Mouse (Mus musculus) heart, embryonic 13.5 days (tissue): ENCODE data around the gene Fam8a1. TPM values are rescaled to one million over a fixed set of nuclear protein-coding genes. Genes with fewer than 3 reads are reported as not detected.

Source experiments
- ATAC-seq: fragments of 200-750 bp; cut with Nextera tagmentation; 2 replicates; pipeline ENCODE4 v1.8.0; 2017; ENCODE audit warnings: moderate TSS enrichment; ENCODE audit not compliant: insufficient number of reproducible peaks, low FRiP score, low TSS enrichment; ENCODE audit errors: extremely low read depth
- H3K27ac ChIP-seq: fragments of 300-500 bp; sonication (generic); replicated peaks from 2 replicates; pipeline ENCODE4 v1.5.1; 2015; ENCODE audit warnings: moderate library complexity, mild to moderate bottlenecking, inconsistent platforms
- H3K27me3 ChIP-seq: fragments of 300-500 bp; sonication (generic); replicated peaks from 2 replicates; pipeline ENCODE4 v1.6.1; 2015; ENCODE audit warnings: mild to moderate bottlenecking, inconsistent platforms
- H3K36me3 ChIP-seq: fragments of 300-500 bp; sonication (generic); 2 replicates; pipeline ENCODE4 v1.6.1; 2015; ENCODE audit warnings: mild to moderate bottlenecking, inconsistent platforms
- H3K4me1 ChIP-seq: fragments of 300-500 bp; sonication (generic); 2 replicates; pipeline ENCODE4 v1.6.1; 2015; ENCODE audit warnings: inconsistent platforms
- H3K4me2 ChIP-seq: fragments of 300-500 bp; sonication (generic); 2 replicates; pipeline ENCODE4 v1.6.1; 2015; ENCODE audit warnings: inconsistent platforms, mild to moderate bottlenecking, moderate library complexity
- H3K4me3 ChIP-seq: fragments of 300-500 bp; sonication (generic); 2 replicates; pipeline ENCODE4 v1.5.1; 2015; ENCODE audit warnings: moderate library complexity, mild to moderate bottlenecking, inconsistent platforms
- H3K9ac ChIP-seq: fragments of 300-500 bp; sonication (generic); 2 replicates; pipeline ENCODE4 v1.6.1; 2015; ENCODE audit warnings: inconsistent platforms, mild to moderate bottlenecking, moderate library complexity
- H3K9me3 ChIP-seq: fragments of 300-500 bp; sonication (generic); 2 replicates; pipeline ENCODE4 v1.6.1; 2016; ENCODE audit warnings: inconsistent platforms
- WGBS: fragments of 180-500 bp; shearing (Covaris S2); methylation state at CpG from one replicate; pipeline ENCODE4 v1.1.7; 2015; ENCODE audit warnings: mixed read lengths; 5-methylcytosine and 5-hydroxymethylcytosine counted together
- polyA plus RNA-seq: library from polyadenylated mRNA; unstranded; fragments of >200 nt; fragmentation: Nextera tagmentation; extraction: Ambion mirVana; gene quantifications from 2 replicates; pipeline ENCODE4 v1.2.1, GENCODE M21; 2015

Gene Fam8a1
- polyA plus RNA-seq, 1 experiment from 2014 or later, result 7.6 TPM

DNA sequence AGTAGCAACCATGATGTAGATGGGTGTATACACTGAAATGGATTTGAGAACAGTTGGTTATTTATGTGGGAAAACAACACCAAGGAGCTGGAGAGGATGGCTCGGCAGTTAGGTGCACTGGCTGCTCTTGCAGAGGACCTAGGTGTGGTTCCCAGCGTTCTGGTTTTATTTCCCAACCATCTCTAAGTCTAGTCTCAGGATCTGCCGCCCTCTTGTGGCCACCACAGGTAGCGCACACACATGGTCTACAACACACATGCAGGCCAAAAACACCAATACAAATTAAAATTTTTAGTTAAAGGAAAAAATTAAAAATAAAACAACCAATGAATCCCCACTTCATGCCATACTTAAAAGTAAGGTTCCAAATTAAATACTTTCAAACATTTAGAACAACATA is 27.0 kb upstream of the Fam8a1 start:
- 82% methylated on average over 4 of the region's 4 CpGs for WGBS
- H3K4me1 ChIP-seq, result peaks cover 3% of the 10 kb centered on the region; the same call in 1 of the 2 replicates
- H3K4me2 ChIP-seq, result no peak overlapping the region
- H3K36me3 ChIP-seq, result peaks cover 69% of the 10 kb centered on the region
- no peak overlapping the region for H3K4me3 ChIP-seq
- no peak overlapping the region for H3K9ac ChIP-seq
- H3K27me3 ChIP-seq, result no peaks in the 10 kb centered on the region
- ATAC-seq, result no peak
- peaks cover 10% of the 10 kb centered on the region for H3K9me3 ChIP-seq
- H3K27ac ChIP-seq, result no peak overlapping the region

DNA sequence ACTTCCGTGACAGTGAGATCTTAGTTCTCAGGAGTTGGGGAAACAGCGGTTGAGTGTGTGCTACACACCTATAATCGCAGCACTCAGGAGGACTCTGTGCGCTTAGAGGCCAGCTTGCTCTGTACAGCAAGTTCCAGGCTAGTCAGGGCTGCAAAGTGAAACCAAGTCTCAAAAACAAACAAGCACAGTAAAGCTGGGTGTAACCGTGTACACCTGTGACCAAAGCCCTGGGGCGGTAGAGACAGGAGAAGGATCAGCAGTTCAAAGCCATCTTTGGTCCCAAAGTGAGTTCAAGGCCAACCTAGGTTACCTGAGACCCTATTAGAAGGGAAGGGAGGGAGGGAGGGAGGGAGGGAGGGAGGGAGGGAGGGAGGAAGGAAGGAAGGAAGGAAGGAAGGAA is 25.1 kb upstream of the Fam8a1 start:
- Histone ChIP-seq H3K9ac (no peak overlapping the region), H3K27me3 (no peaks in the 10 kb centered on the region), H3K4me3 (no peak overlapping the region), H3K27ac (no peak overlapping the region), H3K4me1 (peaks cover 3% of the 10 kb centered on the region; the same call in 1 of the 2 replicates), H3K9me3 (peaks cover 7% of the 10 kb centered on the region), H3K36me3 (peaks cover 69% of the 10 kb centered on the region), H3K4me2 (no peak overlapping the region)
- ATAC-seq, result no peak
- WGBS, result 84% methylated on average over 6 of the region's 6 CpGs

DNA sequence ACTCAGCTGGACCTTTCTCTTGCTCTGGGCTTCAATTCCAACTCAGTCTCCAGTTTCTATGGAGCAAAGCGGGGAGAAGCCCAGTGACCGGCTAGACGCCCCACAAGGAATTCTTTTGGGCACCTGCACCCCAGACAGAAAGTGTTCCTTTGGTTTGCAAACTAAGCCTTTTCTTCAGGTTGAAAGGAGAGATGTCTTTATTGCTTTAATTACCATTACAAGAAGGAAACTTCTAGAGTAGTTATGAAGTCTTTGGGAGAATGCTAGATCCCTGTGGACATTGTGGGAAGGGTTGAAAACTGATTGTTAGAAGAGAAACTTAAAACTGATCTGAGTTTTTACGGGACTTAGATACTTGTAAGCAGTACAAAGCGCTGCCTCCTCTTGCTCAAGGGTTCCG is 23.8 kb upstream of the Fam8a1 start:
- H3K27ac ChIP-seq, result no peak overlapping the region
- H3K36me3 ChIP-seq, result peaks cover 70% of the 10 kb centered on the region
- H3K9me3 ChIP-seq, result peaks cover 7% of the 10 kb centered on the region
- H3K4me1 ChIP-seq, result peaks cover 3% of the 10 kb centered on the region; the same call in 1 of the 2 replicates
- WGBS, result 87% methylated on average over 6 of the region's 6 CpGs
- H3K9ac ChIP-seq, result no peak overlapping the region
- no peaks in the 10 kb centered on the region for H3K27me3 ChIP-seq
- H3K4me3 ChIP-seq, result no peak overlapping the region
- no peak for ATAC-seq
- H3K4me2 ChIP-seq, result no peak overlapping the region

DNA sequence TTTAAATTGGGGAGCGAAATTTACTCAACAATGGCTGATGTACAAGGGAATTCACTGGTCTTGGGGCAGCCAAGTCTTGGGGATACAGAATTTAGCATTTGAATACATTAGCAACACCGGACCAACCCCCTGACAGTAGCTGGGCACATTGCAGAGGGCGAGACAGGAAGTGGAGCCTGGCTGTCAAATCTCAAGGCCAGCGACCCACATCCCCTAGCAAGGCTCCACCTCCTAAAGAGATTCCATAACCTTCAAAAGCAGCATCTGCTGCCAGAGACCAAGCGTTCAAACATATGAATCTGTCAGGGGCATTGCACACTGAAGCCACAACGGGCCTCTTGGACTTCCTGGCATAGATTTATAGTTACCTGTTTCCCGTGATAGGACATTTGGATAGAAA is 17.5 kb upstream of the Fam8a1 start:
- no peak for ATAC-seq
- 78% methylated on average over 7 of the region's 7 CpGs for WGBS
- Histone ChIP-seq H3K4me2 (no peak overlapping the region), H3K9me3 (peaks cover 3% of the 10 kb centered on the region; the same call in 1 of the 2 replicates), H3K4me1 (no peaks in the 10 kb centered on the region), H3K27ac (no peak overlapping the region), H3K36me3 (peaks cover 43% of the 10 kb centered on the region), H3K4me3 (no peak overlapping the region), H3K27me3 (no peaks in the 10 kb centered on the region), H3K9ac (no peak overlapping the region)

DNA sequence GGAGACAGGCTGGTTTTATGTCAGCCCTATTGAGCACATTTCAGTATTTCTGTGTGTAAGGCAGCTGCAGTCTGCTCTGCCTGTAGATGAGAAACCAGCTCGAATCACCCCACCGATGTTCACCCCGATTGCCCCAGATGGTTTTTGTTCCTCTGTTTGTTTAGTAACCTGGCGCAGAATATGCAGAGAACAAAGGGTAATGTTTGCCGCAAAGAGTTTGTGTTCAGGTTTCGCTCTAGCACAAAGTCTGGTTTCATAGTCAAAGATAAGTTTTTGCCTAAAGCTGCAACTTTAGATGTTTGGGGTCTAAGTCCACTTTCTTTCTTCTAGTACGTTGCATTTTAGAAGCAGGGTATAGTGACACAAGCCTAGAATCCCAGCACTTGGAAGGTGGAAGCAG is 16.7 kb upstream of the Fam8a1 start:
- Histone ChIP-seq H3K4me3 (no peak overlapping the region), H3K36me3 (peaks cover 35% of the 10 kb centered on the region), H3K9me3 (peaks cover 3% of the 10 kb centered on the region; the same call in 1 of the 2 replicates), H3K9ac (no peak overlapping the region), H3K27ac (no peak overlapping the region), H3K4me2 (no peak overlapping the region), H3K4me1 (no peaks in the 10 kb centered on the region), H3K27me3 (no peaks in the 10 kb centered on the region)
- whole genome bisulfite sequencing, result 88% methylated on average over 7 of the region's 7 CpGs
- ATAC-seq, result no peak

DNA sequence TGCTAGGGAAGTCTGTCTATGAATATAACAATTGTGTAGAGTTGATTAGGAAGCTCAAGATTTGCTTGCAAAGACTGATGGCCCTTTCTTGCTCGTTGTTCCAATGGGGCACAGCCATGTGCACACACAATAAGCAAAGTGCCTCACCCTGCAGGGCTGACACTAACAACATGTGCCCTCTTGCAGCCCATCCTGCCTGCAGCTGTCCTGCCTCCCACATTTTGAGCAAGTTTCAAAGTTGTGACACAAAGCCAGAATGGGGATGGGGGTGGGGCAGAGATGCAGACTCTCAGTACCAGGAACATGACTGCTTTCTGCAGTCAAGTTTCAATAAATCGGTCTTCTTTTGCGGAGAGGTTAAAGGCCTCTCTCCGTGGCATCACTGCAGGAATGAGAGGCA is 15.7 kb upstream of the Fam8a1 start:
- 79% methylated on average over 4 of the region's 4 CpGs for WGBS
- H3K4me2 ChIP-seq, result no peak overlapping the region

DNA sequence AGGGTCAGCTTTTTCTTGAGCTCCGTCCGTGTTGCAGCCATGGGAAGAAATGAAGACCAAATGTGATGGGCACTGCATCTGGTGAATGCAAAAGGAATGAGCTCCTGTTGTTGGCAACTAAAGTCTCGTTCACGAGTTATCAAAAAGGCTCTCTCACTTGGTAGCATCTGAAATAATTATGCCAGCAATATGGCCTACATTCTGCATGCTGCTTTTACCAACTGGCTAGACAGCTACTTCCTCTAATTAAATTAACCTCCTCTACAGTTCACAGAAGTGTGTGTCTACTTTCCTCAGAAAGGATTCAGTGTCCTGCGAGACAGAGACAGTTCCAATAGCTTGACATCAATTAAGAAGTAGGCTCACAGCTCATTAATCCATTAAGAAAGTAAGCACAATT is 14.8 kb upstream of the Fam8a1 start:
- Histone ChIP-seq H3K36me3 (peaks cover 16% of the 10 kb centered on the region), H3K4me2 (no peak overlapping the region), H3K4me1 (no peaks in the 10 kb centered on the region), H3K9me3 (peaks cover 3% of the 10 kb centered on the region; the same call in 1 of the 2 replicates), H3K27ac (no peak overlapping the region), H3K9ac (no peak overlapping the region), H3K27me3 (no peaks in the 10 kb centered on the region), H3K4me3 (no peak overlapping the region)
- no peak for ATAC-seq
- 82% methylated on average over 5 of the region's 5 CpGs for WGBS

More for the DNA sequence above, 15.7 kb upstream of the Fam8a1 start:
- ATAC-seq, result no peak
- Histone ChIP-seq H3K9me3 (peaks cover 3% of the 10 kb centered on the region; the same call in 1 of the 2 replicates), H3K27me3 (no peaks in the 10 kb centered on the region), H3K4me1 (no peaks in the 10 kb centered on the region), H3K27ac (no peak overlapping the region), H3K4me3 (no peak overlapping the region), H3K9ac (no peak overlapping the region), H3K36me3 (peaks cover 25% of the 10 kb centered on the region)

DNA sequence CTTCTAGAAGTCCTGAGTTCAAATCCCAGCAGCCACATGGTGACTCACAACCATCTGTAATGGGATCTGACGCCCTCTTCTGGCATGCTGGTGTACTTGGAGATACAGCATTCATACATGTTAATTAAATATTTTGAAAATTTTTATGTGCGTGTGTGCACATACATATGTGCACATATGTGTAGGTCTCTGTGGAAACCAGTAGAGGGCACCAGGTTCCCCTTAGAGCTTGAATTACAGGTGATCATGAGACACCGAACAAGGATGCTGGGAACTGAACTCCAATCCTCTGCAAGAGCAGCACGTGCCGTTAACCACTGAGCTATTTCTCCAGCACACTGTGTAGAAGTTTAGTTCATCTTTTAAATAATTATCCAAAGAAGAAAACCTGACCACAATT is 10.1 kb upstream of the Fam8a1 start:
- Histone ChIP-seq H3K4me3 (no peak overlapping the region), H3K9ac (no peak overlapping the region), H3K4me1 (peaks cover 8% of the 10 kb centered on the region; the same call in 1 of the 2 replicates), H3K9me3 (no peaks in the 10 kb centered on the region), H3K36me3 (no peaks in the 10 kb centered on the region), H3K4me2 (no peak overlapping the region), H3K27me3 (no peaks in the 10 kb centered on the region), H3K27ac (no peak overlapping the region)
- WGBS, result 81% methylated on average over 5 of the region's 5 CpGs
- no peak for ATAC-seq

DNA sequence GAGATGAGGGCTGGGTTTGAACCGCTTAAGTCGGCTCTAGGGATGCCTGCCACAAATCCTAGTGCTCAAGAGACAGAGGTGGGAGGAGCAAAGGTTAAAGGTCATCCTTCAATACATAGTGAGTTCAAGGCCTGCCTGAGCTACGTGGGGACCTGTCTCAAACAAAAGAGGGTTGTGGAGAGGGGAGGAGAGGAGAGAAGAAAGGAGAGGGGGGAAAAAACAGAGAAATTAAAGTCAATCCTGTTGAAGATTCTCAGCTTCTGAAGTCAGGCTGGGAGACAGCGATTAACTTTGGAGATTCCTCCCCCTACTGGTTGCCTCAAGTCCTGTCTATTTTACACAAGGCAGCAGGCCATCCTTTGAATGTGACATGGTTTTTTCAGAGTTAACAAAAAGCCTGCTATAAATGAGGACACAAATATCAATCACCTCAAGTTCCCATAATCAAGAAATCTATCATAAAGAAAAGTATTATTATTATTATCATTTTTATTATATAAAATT is 5.8 kb upstream of the Fam8a1 start:
- no peak overlapping the region for H3K4me3 ChIP-seq
- H3K4me1 ChIP-seq, result peaks cover 10% of the 10 kb centered on the region
- no peak overlapping the region for H3K9ac ChIP-seq
- WGBS, result 33% methylated on average over 4 of the region's 4 CpGs
- no peaks in the 10 kb centered on the region for H3K27me3 ChIP-seq
- ATAC-seq, result no peak
- no peaks in the 10 kb centered on the region for H3K9me3 ChIP-seq
- H3K27ac ChIP-seq, result no peak overlapping the region
- H3K4me2 ChIP-seq, result no peak overlapping the region
- H3K36me3 ChIP-seq, result no peaks in the 10 kb centered on the region

DNA sequence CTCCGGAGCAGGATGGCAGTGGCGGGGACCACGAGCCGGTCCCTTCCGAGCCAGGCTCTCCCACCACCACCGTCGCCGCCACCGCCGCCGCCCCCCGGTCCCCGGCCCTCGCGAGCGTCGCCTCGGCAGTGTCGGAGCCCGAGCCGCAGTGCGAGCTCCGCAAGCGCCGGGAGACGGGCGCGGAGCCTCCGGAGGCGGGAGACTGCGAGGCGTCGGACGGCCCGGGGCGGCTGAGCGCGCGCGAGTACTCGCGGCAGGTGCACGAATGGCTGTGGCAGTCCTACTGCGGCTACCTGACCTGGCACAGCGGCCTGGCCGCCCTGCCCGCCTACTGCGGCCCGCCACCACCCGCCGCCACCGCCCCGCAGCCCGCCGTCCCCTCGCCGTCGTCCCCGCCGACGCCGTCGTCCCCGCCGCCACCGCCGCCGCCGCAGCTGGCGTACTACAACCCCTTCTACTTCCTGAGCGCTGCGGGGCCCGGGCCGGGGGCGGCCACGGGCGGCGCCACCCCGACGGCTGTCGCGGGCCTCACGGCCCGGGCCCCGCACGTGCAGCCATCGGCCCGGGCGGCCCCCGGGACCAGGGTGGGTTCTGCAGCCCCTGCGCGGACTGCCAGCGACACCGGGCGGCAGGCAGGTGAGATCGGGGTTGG is 424 bp downstream of the Fam8a1 start:
- no peaks in the 10 kb centered on the region for H3K27me3 ChIP-seq
- H3K4me1 ChIP-seq, result peaks cover 20% of the 10 kb centered on the region
- WGBS, result 1% methylated on average over 59 of the region's 96 CpGs
- H3K4me2 ChIP-seq, result peak overlapping the region; percentile 76
- peaks cover 36% of the 10 kb centered on the region for H3K36me3 ChIP-seq
- H3K4me3 ChIP-seq, result peak overlapping the region; percentile 97
- peak overlapping the region; percentile 97 for H3K9ac ChIP-seq
- no peaks in the 10 kb centered on the region for H3K9me3 ChIP-seq
- peak overlapping the region; percentile 89 for H3K27ac ChIP-seq
- ATAC-seq, result peak; percentile 70

DNA sequence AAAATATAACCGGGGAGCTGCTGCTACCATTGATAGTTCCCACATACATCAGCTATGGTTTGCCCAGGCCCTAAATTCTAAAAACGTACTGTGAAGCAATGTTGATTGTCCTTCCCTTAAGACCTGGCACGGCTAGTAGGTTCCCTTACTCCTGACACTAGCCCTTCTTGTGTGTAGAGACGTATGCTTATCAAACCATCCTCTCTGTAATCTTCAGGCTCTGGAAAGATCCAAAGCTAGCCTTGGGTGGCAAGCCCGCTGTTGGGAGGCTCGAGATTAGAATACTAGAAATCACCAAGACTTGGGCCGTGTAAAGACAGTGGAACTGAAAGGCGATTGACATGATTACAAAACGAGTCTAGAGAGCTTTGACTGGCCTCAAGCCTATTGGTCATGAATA is 1.2 kb downstream of the Fam8a1 start:
- Histone ChIP-seq H3K27me3 (no peaks in the 10 kb centered on the region), H3K4me2 (peak overlapping the region; percentile 76), H3K27ac (0 out of 2 replicates have a peak overlapping the region, but pooled peaks have one; percentile 89), H3K9ac (peak overlapping the region; percentile 97), H3K4me3 (peak overlapping the region; percentile 97), H3K36me3 (peaks cover 43% of the 10 kb centered on the region), H3K4me1 (peaks cover 20% of the 10 kb centered on the region), H3K9me3 (no peaks in the 10 kb centered on the region)
- ATAC-seq, result no peak
- 36% methylated on average over 9 of the region's 9 CpGs for WGBS

DNA sequence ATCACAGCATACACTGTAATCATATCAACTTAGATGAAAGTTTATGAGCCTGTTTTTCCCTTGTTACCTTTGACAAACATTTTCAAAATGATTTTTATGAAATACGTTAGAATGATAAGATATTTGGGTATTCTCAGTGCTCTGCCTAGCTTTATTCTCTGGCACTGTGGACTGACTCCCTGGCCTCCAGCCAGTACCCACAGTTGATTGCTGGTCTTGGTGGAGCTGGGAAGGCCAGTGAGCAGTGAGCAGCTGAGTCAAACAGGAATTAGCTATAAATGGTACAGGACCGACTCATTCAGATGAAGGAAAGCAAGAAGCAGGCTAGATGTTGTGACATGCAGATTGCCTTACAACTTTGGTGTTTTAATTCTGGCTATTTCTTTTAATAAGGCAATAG is 5.3 kb downstream of the Fam8a1 start:
- no peaks in the 10 kb centered on the region for H3K9me3 ChIP-seq
- H3K36me3 ChIP-seq, result peaks cover 69% of the 10 kb centered on the region
- no peak overlapping the region for H3K9ac ChIP-seq
- no peaks in the 10 kb centered on the region for H3K27me3 ChIP-seq
- H3K4me3 ChIP-seq, result no peak overlapping the region
- WGBS, result 63% methylated on average over 2 of the region's 2 CpGs
- no peak overlapping the region for H3K27ac ChIP-seq
- no peak overlapping the region for H3K4me2 ChIP-seq
- no peak for ATAC-seq
- H3K4me1 ChIP-seq, result peaks cover 13% of the 10 kb centered on the region
